Mouse (Mus musculus) hindbrain, embryonic 12.5 days (tissue): ENCODE measurements around the gene Slc27a4. TPM values are rescaled to one million over a fixed set of nuclear protein-coding genes. Genes with fewer than 3 reads are reported as not detected.

Experiments
- microRNA-seq: library from miRNA; unstranded; fragments of <30 nt; microRNA quantifications from one replicate; pipeline ENCODE4, GENCODE M21; 2017
- polyA plus RNA-seq: library from polyadenylated mRNA; unstranded; fragments of >200 nt; fragmentation: Nextera tagmentation; extraction: Ambion mirVana; gene quantifications from 2 replicates; pipeline ENCODE4 v1.2.1, GENCODE M21; 2016

The Slc27a4 gene
- polyA plus RNA-seq, 1 experiment from 2014 or later: 28.3 TPM

Small RNA genes within 50 kb of the gene (microRNA-seq; reads per million reads assigned to microRNA genes)
- gene Mir219a-2 (not detected), gene Mir219b (not detected)

Other genes starting within 250 kb of the Slc27a4 start
- 22.7 and 24.7 TPM in 2 replicates for gene Rapgef1, start 182.9 kb upstream of the Slc27a4 start, polyA plus RNA-seq
- not detected in 2 replicates for gene Gm13420, start 50.9 kb upstream of the Slc27a4 start, polyA plus RNA-seq
- not detected in 2 replicates for gene Gm13547, start 43.3 kb upstream of the Slc27a4 start, polyA plus RNA-seq
- gene Coq4, start 15.1 kb upstream of the Slc27a4 start, polyA plus RNA-seq: 33.1 and 36.8 TPM in 2 replicates
- 43.1 and 43.3 TPM in 2 replicates for gene Trub2, start 14.1 kb upstream of the Slc27a4 start, polyA plus RNA-seq
- gene Urm1, start 17.4 kb downstream of the Slc27a4 start, polyA plus RNA-seq: 16.4 and 19.5 TPM in 2 replicates
- gene Cercam, start 66.5 kb downstream of the Slc27a4 start, polyA plus RNA-seq: 28.5 and 30.2 TPM in 2 replicates
- gene Odf2, start 86.6 kb downstream of the Slc27a4 start, polyA plus RNA-seq: 87.9 and 97.0 TPM in 2 replicates
- 69.1 and 72.5 TPM in 2 replicates for gene Gle1, start 132.8 kb downstream of the Slc27a4 start, polyA plus RNA-seq
- 179 and 188 TPM in 2 replicates for gene Sptan1, start 162.9 kb downstream of the Slc27a4 start, polyA plus RNA-seq
- gene Wdr34, start 246.2 kb downstream of the Slc27a4 start, polyA plus RNA-seq: 40.4 and 41.0 TPM in 2 replicates